Mouse (Mus musculus): Measurements from ENCODE around the gene Slc26a10. TPM values are rescaled to one million over a fixed set of nuclear protein-coding genes. Genes with fewer than 3 reads are reported as not detected.

Gene Slc26a10
- 10 to 100 TPM; 13.2 to 14.7 TPM for total RNA-seq (2021)
- 40.5 and 68.0 TPM in 2 replicates for polyA plus RNA-seq (2012; rRNA removed)
- long read RNA-seq, result 0 reads

DNA sequence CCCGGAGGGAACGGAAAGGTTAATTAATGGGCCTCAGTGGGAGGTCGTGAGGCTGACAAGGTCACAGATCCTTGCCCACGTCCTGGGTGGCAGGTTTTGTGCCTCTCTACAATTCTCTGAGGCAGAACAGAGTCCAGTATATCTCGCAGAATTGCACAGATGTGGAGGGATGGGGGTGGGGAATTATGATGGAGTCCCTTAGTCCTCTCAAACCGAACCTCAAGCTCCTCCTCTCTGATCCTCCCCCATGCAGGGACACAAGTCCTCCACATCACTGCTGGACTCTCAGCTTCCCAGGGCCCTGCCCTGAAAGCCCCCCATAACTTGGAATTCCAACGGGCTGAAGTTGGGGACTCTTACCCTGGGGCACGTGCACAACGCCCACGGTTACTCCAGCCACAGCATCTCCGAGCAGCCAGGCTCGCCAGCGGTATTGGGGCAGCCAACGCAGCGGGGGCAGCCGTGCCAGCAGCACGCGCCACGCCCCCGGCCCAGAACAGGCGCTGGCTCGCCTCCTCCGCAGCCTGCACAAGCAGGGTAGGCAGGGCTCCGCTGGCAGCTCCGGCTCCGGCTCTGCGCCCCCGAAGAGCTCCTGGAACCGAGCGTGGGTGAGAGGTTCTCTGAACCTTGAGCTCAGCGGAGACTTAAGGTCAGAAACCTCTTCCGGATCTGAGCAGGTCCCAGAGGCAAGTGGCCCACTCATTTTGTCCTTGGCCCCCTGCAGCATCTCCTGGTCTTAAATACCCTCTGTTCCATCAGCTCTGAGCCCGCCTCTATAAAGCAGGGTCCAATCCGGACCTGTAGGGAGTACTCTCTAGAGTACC lies at the start of gene Slc26a10:
Gene Slc26a10 (minus strand): TSS at position 775 of the 824 bp plus-strand sequence.
- Histone ChIP-seq H3K79me2 (replicated peaks; ENCODE audit: control insufficient read depth, insufficient read depth, low read length) (no peaks in the 10 kb centered on the region), H3K36me3 (ENCODE audit: control insufficient read depth, insufficient read depth, low read length) (no peaks in the 10 kb centered on the region), H3K4me1 (ENCODE audit: control insufficient read depth, insufficient read depth, low read length) (peaks cover 5% of the 10 kb centered on the region), H3K9ac (ENCODE audit: low read depth, low read length) (peak within 1 kb of the TSS; percentile 76), H3K27ac (peak within 1 kb of the TSS; percentile 79), H3K4me3 (peak within 1 kb of the TSS; percentile 62), H3K27me3 (ENCODE audit: control insufficient read depth, insufficient read depth, low read length) (no peaks in the 10 kb centered on the region)
- WGBS, result 5% methylated on average over 34 of the region's 34 CpGs
- TF ChIP-seq CTCF (IDR thresholded peaks at IDR 0.05) (no peak), POLR2A (IDR thresholded peaks at IDR 0.05; ENCODE audit: insufficient read depth, low read depth, low read length) (peak; percentile 88; the same call in 1 of the 2 replicates), EP300 (IDR thresholded peaks at IDR 0.05; ENCODE audit: insufficient read depth, low read depth, low read length) (no peak)
- intact Hi-C loops (cut with DNase I), result loop anchor here (2.0 to 5.0 kb wide), 3 partner anchors 15 to 162 kb away; partner anchors contain the start of genes Dtx3, Gli1 and Pip4k2c
- DNase-seq, result peak; percentile 64 to 65

DNA sequence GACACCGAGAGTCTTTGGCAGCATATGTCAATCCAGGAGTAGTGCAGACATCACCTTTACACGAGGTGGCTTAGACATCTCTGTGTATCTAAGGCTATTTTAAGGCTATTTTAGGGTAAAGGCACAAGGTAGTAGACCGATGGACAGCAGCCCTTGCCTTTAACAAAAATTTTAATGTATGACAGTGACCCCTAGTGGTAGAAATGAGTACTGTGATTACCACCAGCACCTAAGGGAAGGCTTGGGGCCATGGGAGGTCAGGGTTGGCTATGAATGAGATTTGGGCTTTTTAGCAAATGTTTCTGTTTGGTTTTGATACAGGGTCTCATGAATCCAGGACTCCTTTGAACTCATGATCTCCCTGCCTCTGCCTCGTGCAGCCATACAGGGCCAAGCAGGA lies 48.5 kb upstream of the Slc26a10 start:
- Histone ChIP-seq H3K27me3 (ENCODE audit: control insufficient read depth, insufficient read depth, low read length) (no peaks in the 10 kb centered on the region), H3K27ac (no peak overlapping the region), H3K36me3 (ENCODE audit: control insufficient read depth, insufficient read depth, low read length) (no peaks in the 10 kb centered on the region), H3K9ac (ENCODE audit: low read depth, low read length) (no peak overlapping the region), H3K4me1 (ENCODE audit: control insufficient read depth, insufficient read depth, low read length) (no peaks in the 10 kb centered on the region), H3K4me3 (no peak overlapping the region), H3K79me2 (replicated peaks; ENCODE audit: control insufficient read depth, insufficient read depth, low read length) (no peaks in the 10 kb centered on the region)
- peak in 1 of 2 experiments; percentile 29 for DNase-seq
- TF ChIP-seq EP300 (IDR thresholded peaks at IDR 0.05; ENCODE audit: insufficient read depth, low read depth, low read length) (peak; percentile 62; the same call in 1 of the 2 replicates), CTCF (IDR thresholded peaks at IDR 0.05) (peak; percentile 94), POLR2A (IDR thresholded peaks at IDR 0.05; ENCODE audit: insufficient read depth, low read depth, low read length) (no peak)
- WGBS, result 20% methylated on average over 4 of the region's 4 CpGs
- intact Hi-C loops (cut with DNase I), result loop anchor here (1.0 kb wide), 3 partner anchors 52 to 104 kb away; partner anchors contain the start of gene B4galnt1

DNA sequence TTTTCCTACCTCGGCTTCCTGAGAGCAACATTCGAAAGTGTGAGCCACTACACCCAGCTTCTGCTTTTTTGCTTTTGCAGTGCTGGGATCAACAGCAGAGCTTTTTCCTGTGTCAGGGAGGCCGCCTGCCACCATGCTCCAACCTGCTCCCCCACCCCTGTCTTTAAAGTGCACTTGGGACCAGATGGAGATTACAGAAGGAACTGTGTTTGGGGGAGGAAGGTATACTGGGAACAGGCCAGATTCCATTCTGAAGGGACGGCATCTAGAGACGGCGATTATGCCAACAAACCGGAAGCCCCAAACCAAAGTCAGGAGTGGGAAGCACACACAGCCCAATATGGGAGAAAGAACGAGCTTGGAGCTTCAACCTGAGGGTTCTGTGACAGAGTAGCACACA lies 46.7 kb upstream of the Slc26a10 start:
- intact Hi-C loops (cut with DNase I), result no loop called here
- no peak overlapping the region for H3K4me3 ChIP-seq
- DNase-seq, result no peak
- H3K79me2 ChIP-seq (replicated peaks; ENCODE audit: control insufficient read depth, insufficient read depth, low read length), result no peaks in the 10 kb centered on the region
- H3K9ac ChIP-seq (ENCODE audit: low read depth, low read length), result no peak overlapping the region
- no peaks in the 10 kb centered on the region for H3K36me3 ChIP-seq (ENCODE audit: control insufficient read depth, insufficient read depth, low read length)
- WGBS, result 77% methylated on average over 8 of the region's 8 CpGs
- no peak overlapping the region for H3K27ac ChIP-seq
- no peaks in the 10 kb centered on the region for H3K27me3 ChIP-seq (ENCODE audit: control insufficient read depth, insufficient read depth, low read length)
- TF ChIP-seq CTCF (IDR thresholded peaks at IDR 0.05) (no peak), EP300 (IDR thresholded peaks at IDR 0.05; ENCODE audit: insufficient read depth, low read depth, low read length) (no peak), POLR2A (IDR thresholded peaks at IDR 0.05; ENCODE audit: insufficient read depth, low read depth, low read length) (no peak)
- no peaks in the 10 kb centered on the region for H3K4me1 ChIP-seq (ENCODE audit: control insufficient read depth, insufficient read depth, low read length)

DNA sequence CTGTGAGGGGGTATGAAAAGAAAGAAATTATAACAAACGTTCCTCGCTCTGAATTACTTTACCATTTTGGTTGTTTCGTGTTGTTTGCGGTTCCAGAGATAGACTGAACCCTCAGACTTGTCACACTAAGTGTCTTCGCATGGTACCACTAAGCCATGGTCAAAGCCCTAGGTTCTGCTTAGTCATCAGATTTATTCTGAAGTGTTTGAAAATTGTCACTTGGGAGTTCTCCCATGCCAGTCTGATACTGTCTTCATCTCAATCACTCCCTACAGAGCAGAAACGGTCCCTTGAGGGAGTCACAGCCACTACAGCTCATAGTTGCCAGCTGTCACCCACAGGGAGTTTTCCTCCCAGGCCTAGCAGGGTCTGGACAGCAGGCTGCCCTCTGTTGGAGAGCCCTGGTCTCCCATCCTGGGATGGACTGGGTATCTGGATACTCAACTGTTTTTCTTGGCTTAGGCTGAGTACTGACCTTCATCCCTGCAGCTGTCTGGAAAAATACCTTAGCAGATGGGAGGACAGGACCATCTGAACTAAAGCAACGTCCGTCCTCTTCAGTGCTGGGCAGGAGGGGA lies 46.0 kb upstream of the Slc26a10 start:
- no peaks in the 10 kb centered on the region for H3K4me1 ChIP-seq (ENCODE audit: control insufficient read depth, insufficient read depth, low read length)
- no peaks in the 10 kb centered on the region for H3K79me2 ChIP-seq (replicated peaks; ENCODE audit: control insufficient read depth, insufficient read depth, low read length)
- no peak for DNase-seq
- H3K27me3 ChIP-seq (ENCODE audit: control insufficient read depth, insufficient read depth, low read length), result no peaks in the 10 kb centered on the region
- TF ChIP-seq CTCF (IDR thresholded peaks at IDR 0.05) (peak; percentile 63), EP300 (IDR thresholded peaks at IDR 0.05; ENCODE audit: insufficient read depth, low read depth, low read length) (no peak)
- H3K4me3 ChIP-seq, result no peak overlapping the region
- H3K36me3 ChIP-seq (ENCODE audit: control insufficient read depth, insufficient read depth, low read length), result no peaks in the 10 kb centered on the region
- H3K9ac ChIP-seq (ENCODE audit: low read depth, low read length), result no peak overlapping the region
- 60% methylated on average over 8 of the region's 8 CpGs for WGBS
- intact Hi-C loops (cut with DNase I), result no loop called here
- no peak overlapping the region for H3K27ac ChIP-seq

DNA sequence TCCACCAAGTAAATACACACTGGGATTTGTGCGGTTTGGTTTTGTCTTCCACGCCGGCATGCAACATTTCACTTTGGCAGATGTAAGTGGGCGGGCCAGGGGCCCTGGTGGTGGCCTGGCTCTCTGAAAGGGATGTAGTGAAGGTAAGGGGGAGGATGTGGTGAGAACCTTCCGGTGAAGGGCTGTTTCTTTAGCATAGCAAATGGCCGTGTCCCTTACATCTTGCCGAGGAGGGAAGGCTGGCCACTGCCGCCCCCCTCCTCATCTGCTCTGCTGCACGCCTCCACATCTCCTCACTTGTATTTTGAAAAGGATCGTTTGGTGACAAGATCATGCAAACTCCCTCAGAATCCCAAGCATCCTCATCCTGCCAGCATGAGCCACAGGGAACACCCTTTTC lies 45.3 kb upstream of the Slc26a10 start:
- no peaks in the 10 kb centered on the region for H3K4me1 ChIP-seq (ENCODE audit: control insufficient read depth, insufficient read depth, low read length)
- H3K36me3 ChIP-seq (ENCODE audit: control insufficient read depth, insufficient read depth, low read length), result no peaks in the 10 kb centered on the region
- 40% methylated on average over 10 of the region's 10 CpGs for WGBS
- TF ChIP-seq CTCF (IDR thresholded peaks at IDR 0.05) (no peak), EP300 (IDR thresholded peaks at IDR 0.05; ENCODE audit: insufficient read depth, low read depth, low read length) (no peak), POLR2A (IDR thresholded peaks at IDR 0.05; ENCODE audit: insufficient read depth, low read depth, low read length) (no peak)
- no peak overlapping the region for H3K9ac ChIP-seq (ENCODE audit: low read depth, low read length)
- no peaks in the 10 kb centered on the region for H3K79me2 ChIP-seq (replicated peaks; ENCODE audit: control insufficient read depth, insufficient read depth, low read length)
- no peak overlapping the region for H3K27ac ChIP-seq
- H3K27me3 ChIP-seq (ENCODE audit: control insufficient read depth, insufficient read depth, low read length), result no peaks in the 10 kb centered on the region
- intact Hi-C loops (cut with DNase I), result no loop called here
- no peak overlapping the region for H3K4me3 ChIP-seq
- no peak for DNase-seq

DNA sequence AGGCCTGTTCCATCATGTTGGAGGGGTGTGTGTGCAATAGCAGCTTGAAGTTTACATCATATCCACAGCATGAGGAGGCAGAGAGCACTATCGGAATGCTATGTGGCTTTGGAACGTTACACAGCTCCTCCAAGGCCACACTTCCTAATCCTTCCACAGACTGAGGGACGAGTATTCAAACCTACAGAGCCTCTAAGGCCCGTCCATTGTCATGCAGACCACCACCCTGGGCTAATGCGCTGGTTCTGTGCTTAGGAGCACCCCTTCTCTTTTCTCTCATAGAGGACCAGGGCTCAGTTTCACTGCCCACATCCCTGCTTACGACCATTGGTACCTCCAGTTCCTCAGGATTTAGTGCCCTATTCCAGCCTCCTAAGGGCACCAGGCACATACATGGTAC lies 44.8 kb upstream of the Slc26a10 start:
- no peaks in the 10 kb centered on the region for H3K27me3 ChIP-seq (ENCODE audit: control insufficient read depth, insufficient read depth, low read length)
- H3K4me1 ChIP-seq (ENCODE audit: control insufficient read depth, insufficient read depth, low read length), result no peaks in the 10 kb centered on the region
- H3K9ac ChIP-seq (ENCODE audit: low read depth, low read length), result no peak overlapping the region
- H3K4me3 ChIP-seq, result no peak overlapping the region
- intact Hi-C loops (cut with DNase I), result no loop called here
- H3K79me2 ChIP-seq (replicated peaks; ENCODE audit: control insufficient read depth, insufficient read depth, low read length), result no peaks in the 10 kb centered on the region
- H3K36me3 ChIP-seq (ENCODE audit: control insufficient read depth, insufficient read depth, low read length), result no peaks in the 10 kb centered on the region
- DNase-seq, result no peak
- no peak overlapping the region for H3K27ac ChIP-seq
- WGBS, result 73% methylated on average over 6 of the region's 6 CpGs
- TF ChIP-seq CTCF (IDR thresholded peaks at IDR 0.05), result no peak
